Mouse (Mus musculus) embryonic fibroblast, embryonic 13.5 days (primary cell): ENCODE data around the gene Fut1. TPM values are rescaled to one million over a fixed set of nuclear protein-coding genes. Genes with fewer than 3 reads are reported as not detected.

Experiments used
- H3K27ac ChIP-seq: 2 replicates; pipeline ENCODE4 v1.5.1; 2012; ENCODE audit warnings: low read length, control low read depth, inconsistent platforms; ENCODE audit not compliant: insufficient read depth
- H3K4me1 ChIP-seq: 2 replicates; pipeline ENCODE4 v1.6.1; 2011; ENCODE audit warnings: low read length; ENCODE audit not compliant: control insufficient read depth, insufficient read depth
- H3K4me3 ChIP-seq: 2 replicates; pipeline ENCODE4 v1.5.1; 2011; ENCODE audit warnings: mild to moderate bottlenecking, control low read depth, low read length; ENCODE audit not compliant: insufficient read depth
- CTCF ChIP-seq: IDR thresholded peaks from 2 replicates; pipeline ENCODE4 v1.5.1; 2011; ENCODE audit warnings: mild to moderate bottlenecking, control low read depth, low read length, moderate library complexity, borderline replicate concordance; ENCODE audit not compliant: insufficient read depth
- POLR2A ChIP-seq: IDR thresholded peaks from 2 replicates; pipeline ENCODE4 v1.6.1; 2011; ENCODE audit warnings: low read depth, mild to moderate bottlenecking, control low read depth, low read length, moderate library complexity
- polyA plus RNA-seq: library from polyadenylated mRNA; stranded (reverse); fragments of >200 nt; gene quantifications from 2 replicates; pipeline ENCODE4 v1.2.4, GENCODE M21; 2011; ENCODE audit warnings: low read depth; ENCODE audit not compliant: missing spikeins, insufficient read length

The Fut1 gene
- not detected in 2 replicates for polyA plus RNA-seq

GRCm38 (mm10) chr7:45617042-45617695 is at the start of gene Fut1:
Gene Fut1, plus strand, starts transcription at chr7:45617289.
- Histone ChIP-seq H3K4me1 (peaks cover 2% of the 10 kb centered on the region; the same call in 1 of the 2 replicates), H3K4me3 (no peak within 1 kb of the TSS), H3K27ac (peak within 1 kb of the TSS; percentile 14; the same call in 1 of the 2 replicates)
- no peak for TF ChIP-seq POLR2A
- no peak for TF ChIP-seq CTCF

GRCm38 (mm10) chr7:45567780-45568516 is 49.1 kb upstream of the Fut1 start:
- no peaks in the 10 kb centered on the region; the same call in 1 of the 2 replicates for H3K4me1 ChIP-seq
- TF ChIP-seq CTCF (no peak), POLR2A (no peak; the same call in none of the 2 replicates)
- H3K4me3 ChIP-seq: peak overlapping the region; percentile 27
- peak overlapping the region; percentile 21; the same call in 1 of the 2 replicates for H3K27ac ChIP-seq

GRCm38 (mm10) chr7:45568601-45569473 is 48.3 kb upstream of the Fut1 start:
- no peaks in the 10 kb centered on the region; the same call in 1 of the 2 replicates for H3K4me1 ChIP-seq
- no peak overlapping the region for H3K27ac ChIP-seq
- no peak for TF ChIP-seq POLR2A
- no peak for TF ChIP-seq CTCF
- no peak overlapping the region for H3K4me3 ChIP-seq

- TF ChIP-seq CTCF (no peak), POLR2A (peak; percentile 77)
- Histone ChIP-seq H3K4me3 (peak within 1 kb of the TSS; percentile 67), H3K4me1 (no peaks in the 10 kb centered on the region; the same call in 1 of the 2 replicates), H3K27ac (peak within 1 kb of the TSS; percentile 2; the same call in 1 of the 2 replicates)
These were observed 46.9 kb upstream of the Fut1 start, which contains the start of gene Bcat2 for GRCm38 (mm10) chr7:45570103-45570741. Gene Bcat2, plus strand, starts transcription at chr7:45570153.

- TF ChIP-seq CTCF (no peak), POLR2A (no peak)
- H3K27ac ChIP-seq: no peak overlapping the region
- no peak overlapping the region for H3K4me3 ChIP-seq
- H3K4me1 ChIP-seq: no peaks in the 10 kb centered on the region; the same call in 1 of the 2 replicates
These were observed 45.1 kb upstream of the Fut1 start for GRCm38 (mm10) chr7:45571966-45572365.

DNA sequence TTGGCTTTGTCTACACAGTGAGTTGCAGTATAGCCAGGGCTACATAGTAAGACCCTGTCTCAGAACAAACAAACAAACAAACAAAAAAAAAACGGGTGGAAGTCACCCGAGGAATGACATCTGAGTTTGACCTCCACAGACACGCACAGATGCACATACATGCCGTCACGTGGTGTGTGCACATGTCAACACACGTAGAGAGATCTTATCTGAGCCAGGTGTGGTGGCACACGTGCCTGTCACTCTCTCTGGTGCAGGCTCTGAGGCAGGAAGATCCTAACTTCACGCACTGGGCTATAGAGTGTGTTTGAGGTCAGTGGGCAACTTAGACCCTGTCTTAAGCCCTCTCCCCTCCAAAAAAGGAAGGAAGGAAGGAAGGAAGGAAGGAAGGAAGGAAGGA is 43.1 kb upstream of the Fut1 start:
- H3K4me3 ChIP-seq: no peak overlapping the region
- H3K4me1 ChIP-seq: no peaks in the 10 kb centered on the region
- no peak overlapping the region for H3K27ac ChIP-seq
- TF ChIP-seq CTCF (no peak), POLR2A (no peak)

- no peaks in the 10 kb centered on the region for H3K4me1 ChIP-seq
- no peak overlapping the region for H3K4me3 ChIP-seq
- TF ChIP-seq POLR2A (no peak), CTCF (no peak)
- H3K27ac ChIP-seq: no peak overlapping the region
These were observed 42.4 kb upstream of the Fut1 start for GRCm38 (mm10) chr7:45574472-45575379.

- Histone ChIP-seq H3K4me3 (no peak overlapping the region), H3K4me1 (no peaks in the 10 kb centered on the region), H3K27ac (no peak overlapping the region)
- no peak for TF ChIP-seq CTCF
- no peak for TF ChIP-seq POLR2A
These were observed 31.2 kb upstream of the Fut1 start for GRCm38 (mm10) chr7:45585923-45586322.
